Mouse (Mus musculus): ENCODE results near the gene Sept14. TPM values are rescaled to one million over a fixed set of nuclear protein-coding genes. Genes with fewer than 3 reads are reported as not detected.

The Sept14 gene
- polyA plus RNA-seq (2012; rRNA removed): not detected in 2 replicates

GRCm38 (mm10) chr5:129708412-129708811 lies at the start of gene Sept14:
Sept14 (minus strand) TSS chr5:129708512.

GRCm38 (mm10) chr5:129724834-129725773 lies 16.8 kb upstream of the Sept14 start, which contains the start of gene Nipsnap2:
Nipsnap2 (plus strand) TSS chr5:129725063.

GRCm38 (mm10) chr5:129715326-129715861 lies 7.1 kb upstream of the Sept14 start, which contains the start of gene Mrps17:
Mrps17 (plus strand) TSS chr5:129715497.

GRCm38 (mm10) chr5:129670036-129670458 lies 38.3 kb downstream of the Sept14 start, which contains the start of gene Zfp11:
Zfp11 (minus strand) TSS chr5:129670099.

Other genes starting within 250 kb of the Sept14 start
- gene Sfswap, start 207.3 kb downstream of the Sept14 start, polyA plus RNA-seq (2012; rRNA removed): 80.6 and 84.7 TPM in 2 replicates
- gene Mmp17, start 124.3 kb downstream of the Sept14 start, polyA plus RNA-seq (2012; rRNA removed): 12.2 and 14.5 TPM in 2 replicates
- gene Zfp11, start 38.4 kb downstream of the Sept14 start, polyA plus RNA-seq (2012; rRNA removed): 0.70 and 0.78 TPM in 2 replicates
- 47.1 and 69.6 TPM in 2 replicates for gene Mrps17, start 7.0 kb upstream of the Sept14 start, polyA plus RNA-seq (2012; rRNA removed)
- 40.6 and 48.4 TPM in 2 replicates for gene Nipsnap2, start 16.6 kb upstream of the Sept14 start, polyA plus RNA-seq (2012; rRNA removed)
- gene Psph, start 78.9 kb upstream of the Sept14 start, polyA plus RNA-seq (2012; rRNA removed): 16.9 and 18.0 TPM in 2 replicates
- gene Sumf2, start 138.5 kb upstream of the Sept14 start, polyA plus RNA-seq (2012; rRNA removed): 8.7 and 11.3 TPM in 2 replicates
- gene Chchd2, start 179.0 kb upstream of the Sept14 start, polyA plus RNA-seq (2012; rRNA removed): 1,442 and 1,554 TPM in 2 replicates
- gene Zbed5, start 187.2 kb upstream of the Sept14 start, polyA plus RNA-seq (2012; rRNA removed): 0.35 and 0.58 TPM in 2 replicates
- gene Phkg1, start 190.0 kb upstream of the Sept14 start, polyA plus RNA-seq (2012; rRNA removed): 0.34 and 0.43 TPM in 2 replicates
- 4.9 and 8.1 TPM in 2 replicates for gene Nupr1l, start 200.0 kb upstream of the Sept14 start, polyA plus RNA-seq (2012; rRNA removed)
- 10.2 and 10.9 TPM in 2 replicates for gene Vkorc1l1, start 233.5 kb upstream of the Sept14 start, polyA plus RNA-seq (2012; rRNA removed)

All from colon, adult 2 months (tissue).